In the genomic region with DNA sequence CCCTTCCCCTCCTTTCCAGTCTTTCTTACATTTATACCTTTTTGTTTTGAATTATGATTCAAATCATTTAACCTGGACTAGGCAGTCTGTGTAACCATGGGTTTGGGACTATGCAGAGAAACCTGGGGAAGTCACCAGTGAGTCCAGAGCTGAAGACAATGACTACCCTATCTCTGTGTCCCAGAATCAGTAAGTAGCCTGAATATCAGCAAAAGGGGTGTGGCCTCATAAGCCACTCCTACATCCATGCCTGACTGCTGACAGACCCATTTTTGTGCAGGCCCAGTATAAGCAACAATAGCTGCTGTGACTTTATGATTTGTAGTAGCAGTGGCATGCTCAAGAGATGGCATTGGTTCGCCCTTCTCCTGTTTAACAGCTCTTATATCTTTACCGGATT, we compare ENCODE assay signal across 12 mouse cellular contexts.
"Had no signal": no experiment of that assay in that cellular context is flagged by ENCODE, and none has a peak within 500 bp of the region (broad histone marks: within the 10 kb centered on the region; RNA-seq: fewer than 3 reads in every experiment).

No protein-coding gene starts in this region.

- H3K4me1 ChIP-seq: limb, embryonic 13.5 days; midbrain, embryonic 15.5 days; neural tube, embryonic 12.5 days had no signal

- H3K27me3 ChIP-seq: limb, embryonic 13.5 days; midbrain, embryonic 15.5 days; neural tube, embryonic 12.5 days had no signal

- H3K4me2 ChIP-seq: limb, embryonic 13.5 days; midbrain, embryonic 11.5 days; midbrain, embryonic 15.5 days; neural tube, embryonic 12.5 days had no signal

- H3K4me3 ChIP-seq: limb, embryonic 13.5 days; midbrain, embryonic 15.5 days; neural tube, embryonic 12.5 days had no signal

- ATAC-seq: intestine, embryonic 16.5 days; midbrain, embryonic 15.5 days had no signal

- H3K9me3 ChIP-seq: limb, embryonic 13.5 days; neural tube, embryonic 12.5 days had no signal

- H3K27ac ChIP-seq: limb, embryonic 13.5 days; midbrain, embryonic 15.5 days; neural tube, embryonic 12.5 days; stomach, postnatal 0 days had no signal

- H3K36me3 ChIP-seq: limb, embryonic 13.5 days; midbrain, embryonic 15.5 days; neural tube, embryonic 12.5 days had no signal

- DNase-seq: kidney, adult 8-10 months; kidney, postnatal 25 days; layer of hippocampus, adult 9-11 months; layer of hippocampus, postnatal 36 days; lung, adult 18-20 months; lung, postnatal 36 days had no signal

- H3K9ac ChIP-seq: limb, embryonic 13.5 days; midbrain, embryonic 15.5 days; neural tube, embryonic 12.5 days had no signal
